Mouse (Mus musculus): ENCODE measurements around the gene Klhdc9.

Klhdc9 gene

DNA sequence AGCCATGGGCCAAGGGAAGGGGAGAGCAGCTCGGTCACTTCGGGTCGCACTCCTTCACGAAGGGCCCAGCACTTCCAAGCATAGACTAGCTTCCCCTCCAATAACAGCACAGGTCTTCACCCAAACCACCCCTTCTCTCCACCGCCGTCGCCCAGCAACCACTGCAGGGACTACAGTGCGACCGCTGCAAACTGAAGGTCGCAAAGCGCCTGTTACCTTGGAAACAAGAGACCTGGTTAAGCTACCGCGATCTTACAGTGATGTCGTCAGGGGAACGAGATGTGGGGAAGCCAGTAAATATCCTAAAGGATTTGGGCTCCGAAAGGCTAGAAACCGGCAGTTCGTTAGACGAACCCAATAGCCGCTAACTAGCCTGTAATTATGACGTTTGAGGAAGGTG, at the start of gene Klhdc9:
Gene Klhdc9 (minus strand): TSS at position 143 of the 400 bp plus-strand sequence.
- in situ Hi-C loops (cut with MboI), result loop anchor here (10.0 kb wide), 2 partner anchors 114 to 204 kb away; no protein-coding TSS in a partner anchor

DNA sequence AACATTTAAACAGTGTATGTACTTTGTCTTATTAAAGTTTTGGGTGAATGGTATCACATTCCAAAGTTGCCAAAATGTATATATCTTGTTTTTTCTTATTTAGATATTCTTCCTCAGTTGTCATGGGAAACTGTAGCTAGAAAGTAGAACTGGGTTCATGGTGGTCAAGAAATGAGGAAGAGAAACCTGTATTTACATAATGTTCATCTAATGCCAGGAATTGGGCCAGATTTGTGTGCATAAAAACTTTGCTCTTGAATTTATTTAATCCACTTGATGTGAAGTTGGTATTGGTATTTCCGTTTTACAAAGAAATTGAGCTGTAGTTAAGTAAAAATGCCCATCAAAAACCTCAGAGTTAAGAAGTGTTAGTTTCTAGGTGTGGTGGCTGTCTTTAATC, 49.6 kb upstream of the Klhdc9 start:
- in situ Hi-C loops (cut with MboI), result no loop called here

DNA sequence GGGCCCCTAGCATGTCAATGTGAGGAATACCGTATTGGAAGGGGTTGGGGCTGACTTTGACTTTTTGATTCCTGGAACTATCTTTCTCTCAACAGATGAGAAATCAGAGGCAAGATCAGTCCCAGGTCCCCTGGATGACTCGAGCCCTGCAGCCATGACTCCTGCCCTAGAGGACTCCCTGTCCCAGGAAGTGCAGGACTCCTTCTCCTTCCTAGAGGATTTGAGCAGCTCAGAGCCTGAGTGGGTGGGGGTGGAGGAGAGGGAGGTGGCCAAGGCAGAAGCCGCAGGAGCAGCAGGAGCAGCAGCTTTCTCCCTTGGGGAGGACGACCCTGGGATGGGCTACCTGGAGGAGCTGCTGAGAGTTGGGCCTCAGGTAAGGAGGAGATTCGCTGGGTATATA, 46.7 kb upstream of the Klhdc9 start:
- in situ Hi-C loops (cut with MboI), result no loop called here

DNA sequence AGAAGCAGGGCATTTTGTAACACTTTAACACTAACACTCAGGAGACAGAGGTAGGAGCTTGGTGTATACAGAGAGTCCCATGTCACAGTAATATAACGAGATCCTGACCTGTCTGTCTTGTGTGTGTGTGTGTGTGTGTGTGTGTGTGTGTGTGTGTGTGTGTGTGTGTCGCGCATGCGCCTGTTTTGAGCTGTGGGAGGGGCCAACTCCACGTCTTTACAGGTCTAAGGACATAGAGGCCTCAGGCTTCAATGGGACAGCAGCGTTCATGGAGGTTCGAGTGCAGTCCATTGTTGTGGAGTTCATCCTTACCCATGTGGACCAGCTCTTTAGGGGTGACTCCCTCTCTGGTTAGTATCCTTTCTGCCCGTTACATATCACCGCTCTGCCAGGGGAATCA, 42.4 kb upstream of the Klhdc9 start:
- in situ Hi-C loops (cut with MboI), result no loop called here

DNA sequence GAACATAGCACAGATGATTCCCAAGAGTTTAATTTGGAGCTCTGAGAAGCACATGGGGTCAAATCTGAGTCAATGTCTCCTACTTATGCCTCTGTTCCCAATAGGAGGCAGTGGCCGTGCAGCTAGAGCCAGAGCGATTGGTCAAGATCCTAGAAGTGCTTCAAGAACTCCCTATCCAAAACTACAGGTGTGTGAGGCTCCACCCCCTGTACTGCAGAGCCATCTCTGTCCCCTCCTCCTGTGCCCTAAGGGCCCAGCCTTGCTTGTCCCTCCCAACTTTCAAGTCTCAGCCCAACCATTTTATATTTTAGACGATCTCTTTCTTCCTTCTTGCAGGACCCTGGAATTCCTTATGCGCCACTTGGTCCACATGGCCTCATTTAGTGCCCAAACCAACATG, 41.2 kb upstream of the Klhdc9 start:
- in situ Hi-C loops (cut with MboI), result no loop called here

DNA sequence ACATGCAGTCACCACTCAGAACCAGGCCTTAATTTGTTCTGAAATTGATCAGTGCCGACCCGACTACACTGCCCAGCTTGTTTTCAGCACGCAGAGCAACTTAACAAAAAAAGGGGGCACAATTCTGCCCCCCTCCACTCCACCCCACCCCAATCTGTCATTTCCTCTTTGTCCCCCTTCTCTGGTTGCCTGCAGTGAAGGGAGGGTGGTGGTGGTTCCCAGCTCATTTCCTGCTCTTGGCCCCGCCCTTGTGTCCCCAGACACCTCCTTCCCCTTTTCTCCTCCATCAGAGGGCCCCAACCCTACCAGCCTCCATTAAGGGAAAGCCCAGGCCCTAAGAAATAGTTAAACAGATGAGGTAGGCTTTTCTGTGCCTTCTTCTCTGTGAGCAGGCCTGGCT, 29.5 kb upstream of the Klhdc9 start:
- in situ Hi-C loops (cut with MboI), result no loop called here

DNA sequence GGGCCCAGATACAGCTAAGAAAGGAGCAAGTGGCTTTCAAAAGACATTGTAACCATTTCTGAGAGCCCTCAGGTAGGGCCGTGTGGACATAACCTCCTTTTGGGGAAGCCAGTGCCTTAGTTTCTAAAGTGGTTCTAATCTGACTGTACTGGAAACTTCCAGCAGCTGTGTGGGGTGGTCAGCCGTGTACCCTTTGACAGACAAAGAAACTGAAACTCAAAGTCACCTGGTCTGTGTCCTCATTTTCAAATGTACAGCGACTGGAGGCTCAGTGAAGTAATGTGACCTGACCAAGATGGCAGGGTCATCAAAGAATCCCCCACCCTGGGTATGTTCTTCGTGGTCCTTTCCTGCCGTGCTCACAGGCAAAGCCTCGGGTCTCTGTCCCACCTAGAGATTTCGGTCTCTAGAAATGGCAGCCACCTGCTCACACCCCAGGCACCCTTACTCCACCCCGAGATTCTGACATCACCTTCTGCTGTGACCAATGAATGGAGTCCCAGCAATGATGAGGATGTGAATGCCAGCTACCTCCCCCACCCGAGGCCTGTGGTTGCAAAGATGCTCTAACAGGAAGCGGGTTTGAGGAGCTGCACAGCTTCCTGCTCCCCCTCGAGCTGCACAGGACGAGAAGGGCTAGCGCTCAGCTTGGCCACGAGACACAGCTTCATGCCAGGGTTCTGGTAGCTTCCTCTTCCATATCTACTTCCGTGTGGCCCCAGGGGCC, 27.9 kb upstream of the Klhdc9 start, which contains the start of gene Arhgap30:
Gene Arhgap30 (plus strand): TSS at position 579 of the 727 bp plus-strand sequence.
- in situ Hi-C loops (cut with MboI), result no loop called here

DNA sequence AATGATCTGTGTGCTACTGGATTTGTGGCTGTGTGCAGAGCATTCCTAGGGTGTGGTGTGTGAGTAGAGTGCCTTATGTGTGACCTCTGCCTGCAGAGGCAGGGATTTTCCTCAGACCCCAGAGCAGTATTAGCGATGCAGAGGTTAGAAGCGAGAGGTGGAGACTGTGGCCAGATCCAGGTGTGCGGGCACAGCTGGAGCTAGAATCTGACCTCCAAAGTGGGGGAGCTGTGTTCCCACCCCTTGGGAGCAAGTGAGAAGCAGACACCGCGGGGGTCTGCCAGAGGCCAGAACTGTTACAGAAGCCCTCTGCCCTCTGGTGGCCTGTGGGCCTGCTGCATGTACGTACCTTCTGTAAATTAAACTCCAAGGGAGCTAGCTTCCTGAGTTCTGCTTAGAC, 26.5 kb upstream of the Klhdc9 start:
- in situ Hi-C loops (cut with MboI), result no loop called here

DNA sequence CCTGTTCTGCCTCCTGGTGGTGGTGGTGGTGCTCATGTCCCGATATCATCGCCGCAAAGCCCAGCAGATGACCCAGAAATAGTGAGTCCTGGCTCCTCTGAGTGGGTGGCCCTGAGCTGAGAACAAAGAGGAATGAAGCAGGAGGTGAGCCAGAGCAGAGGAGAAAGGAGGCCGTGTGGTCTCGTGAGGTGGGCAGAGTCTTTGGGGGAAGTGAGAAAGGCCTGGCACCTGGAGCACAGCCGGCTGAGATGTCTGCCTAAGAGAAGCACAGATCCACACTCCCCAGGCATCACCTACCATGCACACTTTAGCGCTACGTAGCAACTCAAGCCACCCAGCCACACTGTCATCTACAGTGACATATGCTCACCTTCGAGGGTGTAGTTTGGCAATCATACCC, 24.6 kb upstream of the Klhdc9 start:
- in situ Hi-C loops (cut with MboI), result no loop called here

DNA sequence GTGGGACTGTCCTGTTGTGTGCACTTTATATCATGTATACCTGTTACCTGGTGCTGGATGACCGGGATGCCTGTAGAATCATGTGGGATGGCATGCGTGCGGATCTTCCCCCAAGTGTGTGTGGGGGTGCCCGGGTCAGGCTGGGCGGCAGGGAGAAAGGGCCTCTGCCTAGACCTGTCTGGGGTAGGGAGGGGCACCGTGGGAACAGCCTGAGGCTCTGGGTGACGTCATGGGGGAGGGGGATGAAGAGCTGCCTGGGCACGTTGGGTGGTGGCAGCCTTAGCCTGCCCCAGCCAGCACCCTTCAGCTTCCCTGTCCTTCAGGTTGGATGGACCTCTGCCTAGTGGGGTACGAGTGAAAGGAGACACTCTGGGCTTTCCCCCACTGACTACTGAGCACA, 23.8 kb upstream of the Klhdc9 start:
- in situ Hi-C loops (cut with MboI), result no loop called here

DNA sequence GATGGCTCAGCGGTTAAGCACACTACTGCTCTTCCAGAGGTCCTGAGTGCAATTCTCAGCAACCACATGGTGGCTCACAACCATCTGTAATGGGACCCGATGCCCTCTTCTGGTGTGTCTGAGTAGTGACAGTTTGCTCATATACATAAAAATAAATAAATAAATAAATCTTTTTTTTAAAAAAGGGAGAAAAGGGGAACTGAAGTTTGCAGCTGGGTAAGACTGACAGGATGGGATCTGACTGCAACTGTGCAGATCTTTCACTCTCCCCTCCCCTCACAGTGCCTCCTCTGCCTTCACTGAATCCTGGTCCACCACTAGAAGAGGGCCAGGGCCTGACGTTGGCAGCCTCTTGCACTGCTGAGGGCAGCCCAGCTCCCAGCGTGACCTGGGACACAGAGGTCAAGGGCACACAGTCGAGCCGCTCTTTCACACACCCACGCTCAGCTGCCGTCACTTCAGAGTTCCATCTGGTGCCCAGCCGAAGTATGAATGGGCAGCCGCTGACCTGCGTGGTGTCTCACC, 21.6 kb upstream of the Klhdc9 start:
- in situ Hi-C loops (cut with MboI), result no loop called here

DNA sequence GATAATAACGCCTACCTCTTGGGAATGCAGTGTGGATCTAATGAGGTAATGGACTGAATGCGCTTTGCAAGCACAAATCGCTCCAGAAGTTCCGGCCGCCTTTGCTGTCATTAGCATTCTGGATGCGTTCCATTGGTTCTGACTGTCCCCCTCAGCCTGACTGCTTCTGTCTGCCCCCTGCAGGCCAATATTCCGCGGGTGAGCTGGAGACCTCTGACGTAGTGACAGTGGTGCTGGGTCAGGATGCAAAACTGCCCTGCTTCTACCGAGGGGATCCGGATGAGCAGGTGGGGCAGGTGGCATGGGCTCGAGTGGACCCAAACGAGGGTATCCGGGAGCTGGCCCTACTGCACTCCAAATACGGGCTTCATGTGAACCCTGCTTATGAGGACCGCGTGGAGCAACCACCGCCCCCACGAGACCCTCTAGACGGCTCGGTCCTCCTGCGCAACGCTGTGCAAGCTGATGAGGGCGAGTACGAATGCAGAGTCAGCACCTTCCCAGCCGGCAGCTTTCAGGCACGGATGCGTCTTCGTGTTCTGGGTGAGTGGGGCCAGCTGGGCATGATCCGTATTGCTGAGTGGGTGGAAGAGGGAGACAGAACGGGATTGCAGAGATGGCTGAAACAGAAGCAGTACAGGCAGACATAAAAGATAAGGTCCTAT, 19.5 kb upstream of the Klhdc9 start:
- in situ Hi-C loops (cut with MboI), result no loop called here

DNA sequence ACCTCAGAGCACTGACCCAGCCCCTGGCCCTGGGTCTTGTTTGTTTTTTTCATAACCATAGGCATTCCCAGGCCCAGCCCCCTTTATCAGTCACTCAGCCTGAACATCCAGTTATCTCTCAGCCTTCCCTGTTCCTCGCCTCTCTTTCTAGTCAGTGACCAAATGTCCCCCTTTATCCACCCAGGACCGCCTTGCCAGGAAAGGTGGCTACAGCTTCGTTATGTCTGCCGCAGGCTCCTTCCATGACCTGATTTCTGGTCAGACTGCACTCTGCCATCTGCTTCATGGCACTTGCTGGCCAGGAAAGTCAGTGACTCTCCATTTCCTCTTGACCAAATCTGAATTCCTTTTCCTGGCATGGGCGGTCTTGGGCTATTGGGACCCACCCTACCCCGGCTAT, 17.7 kb upstream of the Klhdc9 start:
- in situ Hi-C loops (cut with MboI), result no loop called here

DNA sequence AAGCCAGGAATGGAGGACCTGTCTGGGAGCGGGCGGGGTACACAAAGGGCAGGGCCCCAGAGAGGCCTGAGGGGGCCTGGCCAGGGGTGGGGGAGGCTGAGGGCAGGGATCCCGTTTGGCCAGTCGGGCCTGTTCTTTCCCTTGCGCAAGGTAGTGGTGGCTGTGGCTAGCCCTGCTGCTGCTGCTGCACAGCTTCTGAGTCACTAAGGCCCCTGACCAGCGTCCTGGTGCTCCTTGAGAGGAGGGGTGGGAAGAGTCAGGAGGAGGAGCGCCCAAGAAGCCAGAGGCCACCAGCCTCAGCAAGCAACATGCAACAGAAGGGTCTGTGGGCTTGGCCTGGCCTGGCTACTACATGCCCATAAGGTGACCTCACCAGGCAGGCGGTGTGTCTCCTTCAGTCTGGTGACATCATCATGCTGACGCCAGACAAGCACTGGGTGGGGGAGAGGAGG, 15.1 kb upstream of the Klhdc9 start:
- in situ Hi-C loops (cut with MboI), result no loop called here

DNA sequence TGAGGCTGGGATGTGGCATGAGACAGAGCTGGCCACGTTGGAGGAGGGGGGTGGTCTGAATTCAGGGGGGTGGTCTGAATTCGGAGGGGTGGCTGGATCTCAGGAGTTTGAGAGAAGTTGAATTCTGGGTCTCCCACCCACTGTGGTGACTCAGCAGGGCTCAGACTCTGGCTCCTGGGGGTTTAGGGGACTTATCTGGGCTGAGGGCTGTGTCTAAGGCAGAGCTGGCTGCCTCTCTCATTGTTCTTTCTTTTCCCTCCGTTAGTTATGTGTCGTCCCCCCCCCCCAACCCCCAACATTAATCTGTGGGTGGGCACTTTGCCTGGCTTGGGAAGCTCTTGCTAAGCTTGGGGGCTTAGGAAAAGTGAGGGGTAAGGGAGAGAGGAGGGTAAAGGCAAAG, 13.3 kb upstream of the Klhdc9 start:
- in situ Hi-C loops (cut with MboI), result no loop called here

DNA sequence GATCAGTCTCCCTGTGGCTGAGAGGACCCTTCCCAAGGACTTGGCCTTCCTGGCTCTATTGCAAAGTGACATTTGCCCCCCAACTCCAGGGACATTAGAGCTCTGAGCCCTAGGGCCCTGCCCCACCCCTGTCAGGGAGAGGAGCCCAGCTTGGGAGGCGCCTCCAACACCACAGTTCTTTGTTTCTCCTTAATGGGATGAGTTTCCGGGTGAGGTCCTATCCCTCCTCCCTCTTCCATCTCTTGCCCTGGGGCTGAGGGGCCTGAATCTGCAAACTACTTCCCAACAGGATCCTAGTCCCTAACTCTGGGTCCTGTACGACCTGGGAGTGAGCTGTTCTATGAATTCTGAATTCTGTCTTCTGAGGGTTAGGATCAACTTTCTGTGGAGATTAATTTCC, 12.3 kb upstream of the Klhdc9 start:
- in situ Hi-C loops (cut with MboI), result no loop called here

DNA sequence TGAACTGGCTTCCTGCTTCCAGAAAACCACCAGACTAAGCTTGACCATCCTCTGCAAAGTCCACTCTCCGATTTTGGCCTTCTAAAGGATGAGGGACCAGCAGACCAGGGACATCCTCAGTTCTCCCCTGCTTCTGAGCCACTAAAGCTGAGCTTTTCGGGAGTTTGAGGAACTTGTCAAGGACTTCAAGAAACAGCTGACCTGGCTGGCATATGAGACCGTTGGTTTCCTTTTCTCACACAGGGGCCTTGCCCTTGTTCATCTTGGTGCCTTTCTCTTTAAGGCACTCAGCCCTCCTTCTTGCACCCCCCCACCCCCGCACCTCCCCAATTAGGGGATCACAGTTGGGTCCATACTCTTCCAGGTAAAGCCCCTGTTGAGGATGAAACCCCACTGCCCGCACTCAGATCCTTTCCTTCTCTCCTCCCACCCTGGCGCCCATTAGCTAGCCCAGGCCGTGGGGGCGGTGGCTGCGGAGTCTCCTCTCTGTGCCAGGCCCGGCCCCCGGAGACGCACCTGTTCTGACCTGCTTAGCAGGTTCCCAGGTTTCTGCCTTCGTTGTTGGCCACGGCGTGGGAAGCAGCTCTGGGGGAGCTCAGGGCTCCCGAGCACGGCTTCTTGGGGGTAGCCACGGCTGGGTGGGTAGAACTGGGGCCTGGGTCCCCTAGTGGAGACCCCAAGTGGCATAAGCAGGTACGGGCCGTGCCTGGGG, 9.4 kb upstream of the Klhdc9 start, which contains the start of gene Nectin4:
Gene Nectin4 (plus strand): TSS at position 255 of the 712 bp plus-strand sequence.
- in situ Hi-C loops (cut with MboI), result loop anchor here (10.0 kb wide), 2 partner anchors 105 to 195 kb away; no protein-coding TSS in a partner anchor

DNA sequence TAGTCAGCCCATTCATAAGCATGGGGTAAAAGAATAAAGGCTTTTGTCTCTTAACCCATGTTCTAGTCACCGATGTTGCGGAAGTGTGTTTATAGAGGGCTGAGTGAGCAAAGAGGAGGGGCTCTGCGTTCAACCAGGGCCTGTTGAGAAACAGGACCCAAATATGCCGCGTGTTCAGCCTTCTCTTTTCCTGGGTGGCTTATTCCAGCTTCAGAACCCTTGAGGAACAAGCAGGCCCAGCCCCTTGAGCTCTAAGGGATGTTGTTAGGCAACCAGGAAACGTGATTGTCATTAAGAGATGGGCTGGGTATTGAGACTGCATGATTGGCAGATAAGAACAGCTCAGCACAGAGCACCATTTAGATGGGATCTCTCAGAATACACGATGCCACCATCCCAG, 5.3 kb upstream of the Klhdc9 start:
- in situ Hi-C loops (cut with MboI), result loop anchor here (10.0 kb wide), 2 partner anchors 109 to 199 kb away; no protein-coding TSS in a partner anchor

DNA sequence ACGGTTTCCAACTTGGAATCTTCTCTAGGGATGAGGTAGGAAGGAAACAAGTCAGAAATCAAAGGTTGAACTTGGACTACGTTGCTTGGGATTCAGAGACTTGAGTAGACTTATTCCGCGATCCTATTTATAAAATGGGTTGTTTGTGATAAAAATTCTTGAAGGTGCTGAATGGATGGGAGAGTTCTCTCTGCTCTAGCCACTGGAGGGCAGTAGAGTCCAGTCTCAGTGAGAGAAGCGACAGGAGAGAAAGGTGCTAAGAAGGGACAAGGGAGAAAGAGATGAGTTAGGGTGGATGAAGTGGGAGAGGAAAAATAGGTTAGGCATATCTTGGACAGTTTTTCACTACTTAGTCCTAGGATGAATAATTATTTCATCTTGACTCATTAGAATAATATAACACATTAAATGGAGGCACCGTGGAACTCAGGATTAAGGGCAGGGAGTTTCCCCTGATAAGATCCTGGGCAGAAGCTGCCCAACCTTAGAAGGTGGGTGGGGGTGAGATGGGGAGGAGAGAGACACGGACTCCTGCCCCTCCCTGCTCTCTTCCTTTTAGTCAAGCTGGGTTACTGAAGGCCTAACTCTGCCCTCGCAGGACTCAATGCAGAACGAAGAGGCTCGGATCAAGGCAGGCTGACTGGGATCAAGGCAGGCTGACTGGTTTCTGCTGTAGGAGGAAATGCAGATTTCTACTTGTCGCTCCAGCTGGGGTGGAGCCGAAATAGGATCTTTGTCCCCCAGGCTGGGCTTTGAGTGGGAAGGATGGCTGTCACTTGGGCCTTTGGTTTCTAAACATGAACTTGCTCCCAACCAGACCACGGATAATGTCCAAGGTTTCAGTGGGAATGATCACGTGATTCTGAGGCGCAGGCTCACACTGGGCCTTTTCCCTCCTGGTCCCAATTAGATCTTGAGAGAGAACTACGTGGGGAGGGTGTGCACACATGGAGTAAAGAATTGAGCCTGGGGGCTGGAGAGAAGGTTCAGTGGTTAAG, 807 bp upstream of the Klhdc9 start:
- in situ Hi-C loops (cut with MboI), result loop anchor here (10.0 kb wide), 2 partner anchors 113 to 203 kb away; no protein-coding TSS in a partner anchor

DNA sequence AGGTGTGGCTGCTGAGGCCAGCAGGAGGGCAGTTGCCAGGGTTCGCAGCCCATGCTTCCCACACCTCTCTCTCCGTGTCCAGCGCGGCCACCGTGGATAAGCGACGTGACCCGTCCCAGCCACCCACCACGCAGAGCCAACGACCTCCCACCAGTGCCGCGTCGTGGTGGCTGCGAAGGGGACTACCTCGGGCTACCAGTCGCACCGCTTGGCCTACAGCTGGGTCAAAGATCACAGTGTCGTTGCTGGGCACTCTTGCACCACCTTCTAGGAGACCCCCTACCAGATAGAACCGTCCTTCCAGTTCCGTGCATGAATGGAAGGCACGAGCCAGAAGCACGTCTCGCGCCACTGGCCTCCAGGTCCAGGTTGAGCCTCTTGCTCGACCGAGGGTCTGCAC, 345 bp downstream of the Klhdc9 start:
- in situ Hi-C loops (cut with MboI), result loop anchor here (10.0 kb wide), 2 partner anchors 115 to 205 kb away; no protein-coding TSS in a partner anchor

DNA sequence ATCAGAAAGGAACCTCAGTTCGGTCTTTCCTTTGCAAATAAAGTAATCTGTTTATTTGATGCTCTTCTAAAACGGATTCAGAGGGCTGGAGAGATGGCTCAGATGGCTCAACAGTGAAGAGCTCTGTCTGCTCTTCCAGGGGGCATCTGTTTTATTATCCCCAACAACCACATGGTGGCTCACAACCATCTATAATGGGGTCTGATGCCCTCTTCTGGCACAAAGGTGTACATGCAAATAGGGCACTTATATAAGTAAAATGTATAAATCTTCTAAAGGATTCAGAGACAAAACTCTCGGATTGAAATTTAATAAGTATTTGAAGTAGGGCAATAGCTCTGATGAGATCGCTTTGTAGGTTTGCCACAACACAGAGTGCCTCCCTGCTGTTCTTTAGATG, 2.2 kb downstream of the Klhdc9 start:
- in situ Hi-C loops (cut with MboI), result no loop called here

Data from mature B cell (primary cell).